Mouse (Mus musculus) heart, embryonic 15.5 days (tissue): Measurements from ENCODE around the gene Vmn1r2. TPM values are rescaled to one million over a fixed set of nuclear protein-coding genes. Genes with fewer than 3 reads are reported as not detected.
"Not testable (repeated sequence)": the region's sequence is repeated elsewhere in the genome, so short reads cannot be mapped to it uniquely, and the experiment has no call there.

Source experiments
- ATAC-seq: fragments of 200-750 bp; cut with Nextera tagmentation; replicated peaks from 2 replicates; pipeline ENCODE4 v1.8.0; 2017; ENCODE audit warnings: low read depth, moderate TSS enrichment; ENCODE audit not compliant: insufficient number of reproducible peaks, insufficient read depth, low FRiP score
- H3K27ac ChIP-seq: fragments of 300-500 bp; sonication (generic); 2 replicates; pipeline ENCODE4 v1.5.1; 2015; ENCODE audit warnings: mild to moderate bottlenecking, inconsistent platforms
- H3K27me3 ChIP-seq: fragments of 300-500 bp; sonication (generic); 2 replicates; pipeline ENCODE4 v1.6.1; 2015; ENCODE audit warnings: inconsistent platforms
- H3K36me3 ChIP-seq: fragments of 300-500 bp; sonication (generic); 2 replicates; pipeline ENCODE4 v1.6.1; 2015; ENCODE audit warnings: mild to moderate bottlenecking, inconsistent platforms
- H3K4me1 ChIP-seq: fragments of 300-500 bp; sonication (generic); replicated peaks from 2 replicates; pipeline ENCODE4 v1.6.1; 2015; ENCODE audit warnings: inconsistent platforms
- H3K4me2 ChIP-seq: fragments of 300-500 bp; sonication (generic); 2 replicates; pipeline ENCODE4 v1.6.1; 2015; ENCODE audit warnings: inconsistent platforms, mild to moderate bottlenecking, moderate library complexity
- H3K4me3 ChIP-seq: fragments of 300-500 bp; sonication (generic); 2 replicates; pipeline ENCODE4 v1.5.1; 2015; ENCODE audit warnings: mild to moderate bottlenecking, inconsistent platforms
- H3K9ac ChIP-seq: fragments of 300-500 bp; sonication (generic); 2 replicates; pipeline ENCODE4 v1.6.1; 2015; ENCODE audit warnings: mild to moderate bottlenecking, inconsistent platforms
- H3K9me3 ChIP-seq: fragments of 300-500 bp; sonication (generic); replicated peaks from 2 replicates; pipeline ENCODE4 v1.6.1; 2016; ENCODE audit warnings: inconsistent platforms
- WGBS: fragments of 180-500 bp; shearing (Covaris S2); methylation state at CpG from one replicate; pipeline ENCODE4 v1.1.7; 2015; ENCODE audit warnings: mixed read lengths; 5-methylcytosine and 5-hydroxymethylcytosine counted together
- polyA plus RNA-seq: library from polyadenylated mRNA; unstranded; fragments of >200 nt; fragmentation: Nextera tagmentation; extraction: Ambion mirVana; gene quantifications from 2 replicates; pipeline ENCODE4 v1.2.1, GENCODE M21; 2015

Gene Vmn1r2
- polyA plus RNA-seq, 1 experiment from 2014 or later, result not detected

DNA sequence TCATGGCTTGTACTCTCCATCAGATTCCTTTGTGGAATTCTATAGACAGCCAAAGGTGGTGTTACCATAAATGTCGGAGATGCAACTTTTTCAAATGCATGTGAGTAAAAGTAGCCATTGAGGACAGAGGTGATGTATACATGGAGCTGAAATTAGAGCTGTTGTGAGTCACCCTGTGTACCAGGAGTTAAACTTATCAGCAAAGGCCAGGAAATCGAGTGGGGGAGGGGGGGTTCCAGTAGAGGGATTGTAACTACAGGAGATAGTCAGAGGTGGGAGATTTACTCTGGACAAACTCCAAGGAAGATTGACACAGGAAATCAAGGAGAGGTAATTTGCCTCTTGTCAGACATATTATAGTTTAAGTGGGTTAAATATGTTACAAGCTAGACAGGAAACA, 49.3 kb downstream of the Vmn1r2 start:
- not testable (repeated sequence) for H3K4me1 ChIP-seq, ATAC-seq, H3K36me3 ChIP-seq, H3K27me3 ChIP-seq, H3K27ac ChIP-seq, H3K4me3 ChIP-seq, H3K9me3 ChIP-seq, H3K9ac ChIP-seq, H3K4me2 ChIP-seq
- 41% methylated on average over 2 of the region's 2 CpGs for WGBS

Other genes with a start within 250 kb of the Vmn1r2 start
- not detected in 2 replicates for gene Vmn1r3, start 18.0 kb downstream of the Vmn1r2 start, polyA plus RNA-seq